Mouse (Mus musculus): ENCODE measurements around the gene Add2. TPM values are rescaled to one million over a fixed set of nuclear protein-coding genes. Genes with fewer than 3 reads are reported as not detected.

The Add2 gene
- total RNA-seq, 1 experiment from 2014 or later, result 31.6 TPM

Other genes with a start within 250 kb of the Add2 start
- gene Nat8f6, start 207.7 kb upstream of the Add2 start, total RNA-seq (2017), result not detected in 2 replicates
- not detected in 2 replicates for gene Nat8f5, start 207.7 kb upstream of the Add2 start, total RNA-seq (2017)
- not detected in 2 replicates for gene Nat8, start 196.6 kb upstream of the Add2 start, total RNA-seq (2017)
- not detected in 2 replicates for gene Nat8f2, start 159.5 kb upstream of the Add2 start, total RNA-seq (2017)
- gene Nat8f4, start 123.8 kb upstream of the Add2 start, total RNA-seq (2017), result 1.6 TPM in 2 replicates
- gene Tprkb, start 116.8 kb upstream of the Add2 start, total RNA-seq (2017), result 54.6 and 74.5 TPM in 2 replicates
- 4.1 and 4.9 TPM in 2 replicates for gene Nat8f1, start 113.0 kb upstream of the Add2 start, total RNA-seq (2017)
- gene Dusp11, start 67.0 kb upstream of the Add2 start, total RNA-seq (2017), result 41.9 and 69.4 TPM in 2 replicates
- not detected in 2 replicates for gene Figla, start 12.5 kb upstream of the Add2 start, total RNA-seq (2017)
- not detected in 2 replicates for gene Tgfa, start 166.5 kb downstream of the Add2 start, total RNA-seq (2017)

Measured in common myeloid progenitor, adult 5-6 weeks (primary cell).